10 mouse cellular contexts compared by ENCODE assay signal in genomic region chr5:92809416-92809750, GRCm38 (mm10).
DNase-seq lines count a peak whose midpoint lies in the region; ATAC-seq and TF ChIP-seq lines count a peak whose summit lies in the region.
"Had no signal": no experiment of that assay in that cellular context is flagged by ENCODE, and none has a peak within 500 bp of the region (broad histone marks: within the 10 kb centered on the region; RNA-seq: fewer than 3 reads in every experiment).

No protein-coding gene starts in this region.

- no peak for DNase-seq in heart, adult 9 months (ENCODE audit: low spot score in 2 of 2)
- no peak for DNase-seq in hindbrain, postnatal 0 days (ENCODE audit: low spot score)
- no peak for DNase-seq in MN1 (ENCODE audit: low spot score)
- no peak for DNase-seq in thymus, postnatal 36 days
- DNase-seq in layer of hippocampus, postnatal 14 days (ENCODE audit: low spot score in 2 of 2) = no peak
- DNase-seq: thymus, adult 18-20 months had no signal

- ATAC-seq in heart, embryonic 16.5 days (replicated peaks; ENCODE audit: extremely low read depth, insufficient read depth, low FRiP score) = no peak
- ATAC-seq in embryonic facial prominence, embryonic 12.5 days (ENCODE audit: insufficient number of reproducible peaks, insufficient read depth, low FRiP score, low TSS enrichment) = no peak
- no peak for ATAC-seq in hindbrain, postnatal 0 days
- ATAC-seq in midbrain, embryonic 13.5 days = 0 out of 2 replicates have a peak, but pooled peaks have one; percentile 5
- ATAC-seq: CD4-positive, CD25-positive, alpha-beta regulatory T cell, adult 4 months had no signal

- no peaks in the 10 kb centered on the region for H3K27me3 ChIP-seq in heart, embryonic 16.5 days (ENCODE audit: control insufficient read depth, insufficient read depth, low read length)
- H3K27me3 ChIP-seq in embryonic facial prominence, embryonic 12.5 days = no peaks in the 10 kb centered on the region; the same call in 1 of the 2 replicates
- H3K27me3 ChIP-seq in hindbrain, postnatal 0 days (ENCODE audit: insufficient read depth, low read length) = peaks cover 5% of the 10 kb centered on the region; the same call in 1 of the 2 replicates
- peaks cover 15% of the 10 kb centered on the region; the same call in 1 of the 2 replicates for H3K27me3 ChIP-seq in midbrain, embryonic 13.5 days

- no peaks in the 10 kb centered on the region for H3K36me3 ChIP-seq in heart, embryonic 16.5 days (ENCODE audit: control insufficient read depth, insufficient read depth)
- no peaks in the 10 kb centered on the region for H3K36me3 ChIP-seq in embryonic facial prominence, embryonic 12.5 days
- H3K36me3 ChIP-seq in hindbrain, postnatal 0 days (ENCODE audit: insufficient read depth, low read length) = no peaks in the 10 kb centered on the region
- H3K36me3 ChIP-seq in midbrain, embryonic 13.5 days = no peaks in the 10 kb centered on the region

- H3K4me2 ChIP-seq in heart, embryonic 16.5 days (ENCODE audit: low read depth, low read length) = peak overlapping the region; percentile 56
- peak overlapping the region; percentile 48 for H3K4me2 ChIP-seq in embryonic facial prominence, embryonic 12.5 days (replicated peaks)
- peak overlapping the region; percentile 54 for H3K4me2 ChIP-seq in hindbrain, postnatal 0 days (ENCODE audit: low read depth, low read length)
- H3K4me2 ChIP-seq in midbrain, embryonic 13.5 days (replicated peaks) = peak overlapping the region; percentile 55

- H3K27ac ChIP-seq in heart, embryonic 16.5 days (ENCODE audit: low read length) = peak overlapping the region; percentile 89
- no peak overlapping the region; the same call in 1 of the 2 replicates for H3K27ac ChIP-seq in embryonic facial prominence, embryonic 12.5 days
- no peak overlapping the region for H3K27ac ChIP-seq in hindbrain, postnatal 0 days
- H3K27ac ChIP-seq in midbrain, embryonic 13.5 days = 0 out of 2 replicates have a peak overlapping the region, but pooled peaks have one; percentile 7

- H3K9me3 ChIP-seq in heart, embryonic 16.5 days (replicated peaks; ENCODE audit: control insufficient read depth, low read length) = no peaks in the 10 kb centered on the region
- H3K9me3 ChIP-seq in embryonic facial prominence, embryonic 12.5 days = no peaks in the 10 kb centered on the region
- H3K9me3 ChIP-seq in hindbrain, postnatal 0 days (ENCODE audit: low read length) = no peaks in the 10 kb centered on the region
- H3K9me3 ChIP-seq in midbrain, embryonic 13.5 days = no peaks in the 10 kb centered on the region

- H3K9ac ChIP-seq in heart, embryonic 16.5 days (ENCODE audit: low read length) = peak overlapping the region; percentile 55
- 0 out of 2 replicates have a peak overlapping the region, but pooled peaks have one; percentile 15 for H3K9ac ChIP-seq in embryonic facial prominence, embryonic 12.5 days
- no peak overlapping the region; the same call in 1 of the 2 replicates for H3K9ac ChIP-seq in hindbrain, postnatal 0 days (replicated peaks; ENCODE audit: low read length)
- peak overlapping the region; percentile 44 for H3K9ac ChIP-seq in midbrain, embryonic 13.5 days (replicated peaks)

- H3K4me3 ChIP-seq in heart, embryonic 16.5 days (ENCODE audit: low read length) = peak overlapping the region; percentile 51
- H3K4me3 ChIP-seq in embryonic facial prominence, embryonic 12.5 days = peak overlapping the region; percentile 27; the same call in 1 of the 2 replicates
- H3K4me3 ChIP-seq in hindbrain, postnatal 0 days (ENCODE audit: low read length) = peak overlapping the region; percentile 25
- peak overlapping the region; percentile 35 for H3K4me3 ChIP-seq in midbrain, embryonic 13.5 days (replicated peaks)

- 17% methylated on average over 13 of the region's 13 CpGs for WGBS in heart, embryonic 16.5 days
- 15% methylated on average over 13 of the region's 13 CpGs for WGBS in embryonic facial prominence, embryonic 12.5 days
- WGBS in hindbrain, postnatal 0 days = 22% methylated on average over 13 of the region's 13 CpGs
- 14% methylated on average over 13 of the region's 13 CpGs for WGBS in midbrain, embryonic 13.5 days

- TF ChIP-seq CTCF in hindbrain, postnatal 0 days (IDR thresholded peaks at IDR 0.05; ENCODE audit: low read depth) = no peak

- peaks cover 31% of the 10 kb centered on the region for H3K4me1 ChIP-seq in heart, embryonic 16.5 days (ENCODE audit: control insufficient read depth, insufficient read depth, low read length)
- peaks cover 33% of the 10 kb centered on the region for H3K4me1 ChIP-seq in embryonic facial prominence, embryonic 12.5 days
- no peaks in the 10 kb centered on the region; the same call in 1 of the 2 replicates for H3K4me1 ChIP-seq in hindbrain, postnatal 0 days (ENCODE audit: insufficient read depth, low read length)
- peaks cover 44% of the 10 kb centered on the region for H3K4me1 ChIP-seq in midbrain, embryonic 13.5 days (replicated peaks)

Comparison
In these comparisons a context has a peak if more than half of its experiments do, and no peak if none do; other contexts are left out.
1. H3K27ac ChIP-seq: peak in heart, embryonic 16.5 days (single experiment) and midbrain, embryonic 13.5 days (single experiment); none in embryonic facial prominence, embryonic 12.5 days (single experiment) and hindbrain, postnatal 0 days (single experiment).
2. Peak in every context shown above with its lines, with median percentiles within 50 percentile points of each other: H3K4me2 ChIP-seq and H3K4me3 ChIP-seq.